Mouse (Mus musculus): ENCODE data around the gene Ring1. TPM values are rescaled to one million over a fixed set of nuclear protein-coding genes. Genes with fewer than 3 reads are reported as not detected.

Gene Ring1
- 10 to 100 TPM; 21.3 to 55.6 TPM for polyA plus RNA-seq (2012; fragmentation: generic; extraction: Trizol)

DNA sequence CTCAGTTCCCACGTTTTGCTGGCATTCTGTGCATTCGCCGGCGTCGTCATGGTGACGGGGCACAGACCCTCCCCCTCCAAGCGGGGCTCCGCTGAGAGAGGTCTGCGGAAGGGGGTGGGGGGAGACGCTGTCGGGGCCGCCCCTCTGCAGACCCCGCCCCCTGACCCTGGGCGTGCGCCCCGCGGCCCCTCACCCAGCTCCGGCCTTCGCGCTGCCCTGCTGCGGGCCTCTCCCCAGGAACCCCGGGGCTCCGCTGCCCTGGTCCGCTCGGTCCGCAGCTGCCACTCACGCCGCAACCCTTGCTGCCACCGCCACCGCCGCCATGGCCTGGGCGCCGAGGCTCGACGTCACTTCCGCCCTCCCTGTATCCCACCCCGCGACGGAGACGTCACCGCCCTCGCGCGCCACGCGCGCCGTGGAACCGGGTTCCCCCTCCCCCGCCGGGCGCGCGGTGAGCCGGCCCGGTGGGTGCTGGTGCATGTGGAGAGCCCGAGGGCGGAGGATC is at the start of gene Ring1:
TSS of gene Ring1 (minus strand) at position 364 of the 505 bp plus-strand sequence.

DNA sequence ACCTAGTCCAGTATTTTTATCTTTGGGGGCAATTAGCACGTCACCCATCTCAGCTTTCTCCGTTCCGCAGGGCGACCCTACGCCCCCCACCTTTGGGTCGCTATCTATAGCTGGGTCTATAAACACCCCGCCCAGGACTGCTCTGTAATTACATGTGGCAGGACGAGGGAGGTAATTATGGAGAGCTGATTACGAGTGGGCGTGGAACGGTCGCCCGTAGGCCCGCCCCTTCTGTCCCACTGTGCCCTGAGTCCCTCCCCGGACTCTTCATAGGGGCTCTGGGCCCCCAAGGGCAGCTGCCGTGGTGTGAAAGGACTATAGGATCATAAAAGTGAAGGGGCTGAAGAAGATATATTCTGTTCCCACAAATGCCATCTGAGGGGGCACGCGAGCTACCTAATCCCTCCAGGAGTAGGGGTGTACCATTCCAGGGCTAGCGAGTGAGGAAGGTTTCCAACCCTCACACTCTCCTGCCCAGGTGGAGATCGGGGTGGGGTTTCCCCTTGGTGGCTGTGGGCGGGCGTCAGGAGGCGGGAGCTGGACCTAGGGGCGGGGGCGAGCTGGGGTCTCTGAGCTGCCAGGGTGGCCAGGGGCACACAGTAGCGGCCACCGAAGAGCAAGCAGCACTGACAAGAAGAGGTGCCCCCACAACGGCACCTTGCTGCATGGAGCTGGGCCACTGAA is 14.5 kb upstream of the Ring1 start, which contains the start of gene Col11a2:
TSS of gene Col11a2 (plus strand) at position 560 of the 684 bp plus-strand sequence.

DNA sequence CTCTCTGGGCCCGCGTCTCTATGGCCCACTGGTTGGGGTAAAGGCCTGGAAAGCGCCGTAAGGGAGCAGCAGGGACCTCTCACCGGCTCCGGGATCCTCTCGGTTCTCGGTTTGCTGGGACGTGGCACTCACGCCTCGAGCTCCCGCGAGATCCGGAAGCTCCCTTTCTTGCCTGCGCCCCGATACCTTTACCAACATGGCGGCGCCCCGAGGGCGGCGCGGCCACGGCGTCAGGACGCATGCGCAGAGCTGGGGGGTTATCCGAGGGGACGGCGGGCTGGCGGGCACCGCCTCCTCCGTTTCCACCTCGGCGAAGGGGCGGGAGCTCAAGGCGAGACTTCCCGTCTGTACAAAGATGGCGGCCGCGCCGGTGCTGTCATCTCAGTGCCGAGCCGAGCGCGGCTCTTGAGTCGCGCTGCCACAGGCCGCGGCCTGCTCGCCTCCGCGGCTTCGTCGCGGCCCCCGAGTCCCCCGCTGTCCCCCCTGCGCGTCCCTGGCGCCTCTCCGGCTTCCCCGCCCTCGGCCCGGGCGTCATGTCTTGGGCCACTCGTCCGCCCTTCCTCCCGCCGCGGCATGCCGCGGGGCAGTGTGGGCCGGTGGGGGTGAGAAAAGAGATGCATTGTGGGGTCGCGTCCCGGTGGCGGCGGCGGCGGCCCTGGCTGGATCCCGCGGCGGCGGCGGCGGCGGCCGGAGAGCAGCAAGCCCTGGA is 7.1 kb upstream of the Ring1 start, which contains the start of the genes Slc39a7 and Rxrb:
TSS of gene Slc39a7 (minus strand) at position 218 of the 709 bp plus-strand sequence.
TSS of gene Rxrb (plus strand) at position 348 of the 709 bp plus-strand sequence.

DNA sequence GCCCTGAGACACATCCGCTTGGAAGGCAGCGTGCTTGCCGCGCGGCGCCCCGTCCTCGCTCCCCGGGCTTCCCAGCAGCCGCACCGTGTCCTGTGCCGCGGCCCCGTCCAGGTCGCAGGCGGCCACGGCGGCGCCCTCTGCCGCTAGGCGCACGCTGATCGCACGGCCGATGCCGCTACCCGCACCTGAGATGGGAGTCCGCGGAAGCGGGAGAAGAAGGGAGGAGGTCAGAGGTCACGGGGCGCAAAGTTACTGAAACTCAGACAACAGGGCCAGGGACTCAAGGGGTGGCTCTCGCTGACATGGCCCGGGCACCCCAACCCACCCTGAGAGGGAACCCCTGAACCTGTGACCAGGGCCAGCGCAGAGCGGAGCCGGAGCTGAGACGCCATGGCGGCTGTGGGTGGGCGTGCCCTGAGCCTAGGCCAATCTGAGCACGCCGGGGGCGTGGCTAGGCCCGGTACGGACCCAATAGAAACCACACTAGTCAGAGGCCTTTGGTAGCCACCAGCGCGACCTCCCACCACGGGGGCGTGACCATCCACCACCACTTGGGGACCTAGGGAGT is 3.3 kb upstream of the Ring1 start, which contains the start of gene H2-Ke6:
TSS of gene H2-Ke6 (minus strand) at position 405 of the 568 bp plus-strand sequence.

DNA sequence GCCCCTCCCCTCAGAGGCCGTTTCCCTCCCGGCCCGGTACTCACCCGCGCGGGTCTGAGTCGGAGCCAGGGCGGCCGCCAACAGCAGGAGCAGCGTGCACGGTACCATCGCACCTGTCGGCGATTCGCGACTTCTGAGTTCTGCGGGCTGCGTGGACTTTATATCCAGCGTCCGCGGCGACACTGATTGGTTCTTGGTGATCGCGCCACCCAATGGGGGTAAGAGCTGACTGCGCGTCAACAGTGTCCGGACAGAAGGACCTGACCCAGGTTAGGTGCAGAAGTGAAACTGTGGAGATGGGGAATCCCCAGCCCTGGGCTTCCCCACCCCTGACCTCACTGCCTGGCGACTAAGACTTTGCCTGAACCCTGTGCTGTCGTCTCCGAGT is 24.3 kb downstream of the Ring1 start, which contains the start of gene H2-K1:
TSS of gene H2-K1 (minus strand) at position 198 of the 388 bp plus-strand sequence.

Other genes starting within 250 kb of the Ring1 start
- gene Angptl4, start 242.8 kb downstream of the Ring1 start, polyA plus RNA-seq (2012; fragmentation: generic; extraction: Trizol) = 100 to 1,000 TPM in 1 of 2 experiments, 10 to 100 TPM in 1; 32.8 to 266 TPM
- 1 to 10 TPM; 1.0 to 4.9 TPM for gene Kank3, start 214.2 kb downstream of the Ring1 start, polyA plus RNA-seq (2012; fragmentation: generic; extraction: Trizol)
- over 10,000 TPM; 10,760 to 16,218 TPM for gene Rps28, start 200.1 kb downstream of the Ring1 start, polyA plus RNA-seq (2012; fragmentation: generic; extraction: Trizol)
- 100 to 1,000 TPM; 479 to 931 TPM for gene Ndufa7, start 200.1 kb downstream of the Ring1 start, polyA plus RNA-seq (2012; fragmentation: generic; extraction: Trizol)
- gene Cd320, start 181.6 kb downstream of the Ring1 start, polyA plus RNA-seq (2012; fragmentation: generic; extraction: Trizol) = 100 to 1,000 TPM in 1 of 2 experiments, 10 to 100 TPM in 1; 81.6 to 103 TPM
- not detected for gene Gm7029, start 150.8 kb downstream of the Ring1 start, polyA plus RNA-seq (2012; fragmentation: generic; extraction: Trizol)
- gene Kifc1, start 134.0 kb downstream of the Ring1 start, polyA plus RNA-seq (2012; fragmentation: generic; extraction: Trizol) = 10 to 100 TPM; 39.2 to 77.3 TPM
- under 1 TPM in 1 of 2 experiments, not detected in 1; 0.06 TPM for gene Platr17, start 119.5 kb downstream of the Ring1 start, polyA plus RNA-seq (2012; fragmentation: generic; extraction: Trizol)
- 10 to 100 TPM; 13.4 to 31.0 TPM for gene Daxx, start 115.3 kb downstream of the Ring1 start, polyA plus RNA-seq (2012; fragmentation: generic; extraction: Trizol)
- gene Tapbp, start 108.8 kb downstream of the Ring1 start, polyA plus RNA-seq (2012; fragmentation: generic; extraction: Trizol) = 100 to 1,000 TPM in 1 of 2 experiments, 10 to 100 TPM in 1; 39.2 to 255 TPM
- gene Zbtb22, start 108.8 kb downstream of the Ring1 start, polyA plus RNA-seq (2012; fragmentation: generic; extraction: Trizol) = 10 to 100 TPM; 20.9 to 42.1 TPM
- 10 to 100 TPM; 19.9 to 40.0 TPM for gene Rgl2, start 95.1 kb downstream of the Ring1 start, polyA plus RNA-seq (2012; fragmentation: generic; extraction: Trizol)
- 100 to 1,000 TPM; 122 to 253 TPM for gene Pfdn6, start 84.3 kb downstream of the Ring1 start, polyA plus RNA-seq (2012; fragmentation: generic; extraction: Trizol)
- gene Wdr46, start 84.0 kb downstream of the Ring1 start, polyA plus RNA-seq (2012; fragmentation: generic; extraction: Trizol) = 10 to 100 TPM; 25.4 to 28.0 TPM
- gene B3galt4, start 73.2 kb downstream of the Ring1 start, polyA plus RNA-seq (2012; fragmentation: generic; extraction: Trizol) = 1 to 10 TPM in 1 of 2 experiments, under 1 TPM in 1; 0.66 to 1.2 TPM
- gene Vps52, start 68.9 kb downstream of the Ring1 start, polyA plus RNA-seq (2012; fragmentation: generic; extraction: Trizol) = 10 to 100 TPM; 20.0 to 36.5 TPM
- gene Rps18, start 68.7 kb downstream of the Ring1 start, polyA plus RNA-seq (2012; fragmentation: generic; extraction: Trizol) = 100 to 1,000 TPM; 437 to 511 TPM
- gene H2-K1, start 24.3 kb downstream of the Ring1 start, polyA plus RNA-seq (2012; fragmentation: generic; extraction: Trizol) = 10 to 100 TPM in 1 of 2 experiments, 1 to 10 TPM in 1; 4.9 to 16.7 TPM
- 10 to 100 TPM; 28.3 to 67.1 TPM for gene H2-Ke6, start 3.4 kb upstream of the Ring1 start, polyA plus RNA-seq (2012; fragmentation: generic; extraction: Trizol)
- 100 to 1,000 TPM; 129 to 161 TPM for gene Slc39a7, start 7.0 kb upstream of the Ring1 start, polyA plus RNA-seq (2012; fragmentation: generic; extraction: Trizol)
- 10 to 100 TPM; 41.4 to 60.6 TPM for gene Rxrb, start 7.1 kb upstream of the Ring1 start, polyA plus RNA-seq (2012; fragmentation: generic; extraction: Trizol)
- 1 to 10 TPM in 1 of 2 experiments, under 1 TPM in 1; 0.06 to 3.6 TPM for gene Col11a2, start 14.8 kb upstream of the Ring1 start, polyA plus RNA-seq (2012; fragmentation: generic; extraction: Trizol)
- not detected for gene H2-Oa, start 67.7 kb upstream of the Ring1 start, polyA plus RNA-seq (2012; fragmentation: generic; extraction: Trizol)
- 10 to 100 TPM in 1 of 2 experiments, 1 to 10 TPM in 1; 5.1 to 26.0 TPM for gene H2-DMa, start 94.9 kb upstream of the Ring1 start, polyA plus RNA-seq (2012; fragmentation: generic; extraction: Trizol)
- 100 to 1,000 TPM in 1 of 2 experiments, 10 to 100 TPM in 1; 56.1 to 145 TPM for gene Brd2, start 98.0 kb upstream of the Ring1 start, polyA plus RNA-seq (2012; fragmentation: generic; extraction: Trizol)
- gene H2-DMb2, start 118.6 kb upstream of the Ring1 start, polyA plus RNA-seq (2012; fragmentation: generic; extraction: Trizol) = under 1 TPM; 0.04 to 0.47 TPM
- under 1 TPM; 0.12 to 0.91 TPM for gene H2-DMb1, start 128.4 kb upstream of the Ring1 start, polyA plus RNA-seq (2012; fragmentation: generic; extraction: Trizol)
- 1 to 10 TPM in 1 of 2 experiments, under 1 TPM in 1; 0.30 to 5.7 TPM for gene Tap1, start 162.9 kb upstream of the Ring1 start, polyA plus RNA-seq (2012; fragmentation: generic; extraction: Trizol)
- gene Psmb9, start 163.1 kb upstream of the Ring1 start, polyA plus RNA-seq (2012; fragmentation: generic; extraction: Trizol) = 1 to 10 TPM in 1 of 2 experiments, under 1 TPM in 1; 0.21 to 2.7 TPM
- gene Psmb8, start 173.0 kb upstream of the Ring1 start, polyA plus RNA-seq (2012; fragmentation: generic; extraction: Trizol) = 1 to 10 TPM in 1 of 2 experiments, under 1 TPM in 1; 0.05 to 1.6 TPM
- 10 to 100 TPM in 1 of 2 experiments, under 1 TPM in 1; 0.12 to 13.2 TPM for gene Tap2, start 178.8 kb upstream of the Ring1 start, polyA plus RNA-seq (2012; fragmentation: generic; extraction: Trizol)
- not detected for gene H2-Ob, start 214.2 kb upstream of the Ring1 start, polyA plus RNA-seq (2012; fragmentation: generic; extraction: Trizol)
- not detected for gene H2-Ab1, start 233.0 kb upstream of the Ring1 start, polyA plus RNA-seq (2012; fragmentation: generic; extraction: Trizol)